Mouse (Mus musculus) left cerebral cortex, postnatal 4 days (tissue): ENCODE measurements around the gene Mia3. TPM values are rescaled to one million over a fixed set of nuclear protein-coding genes. Genes with fewer than 3 reads are reported as not detected.
A peak's percentile ranks its signal among the peaks of the same experiment; 100 is the strongest.
"Not testable (repeated sequence)": the region's sequence is repeated elsewhere in the genome, so short reads cannot be mapped to it uniquely, and the experiment has no call there.

Experiments used
- DNase-seq: peaks from one replicate; pipeline ENCODE4 v3.0.0-alpha.2; 2022
- intact Hi-C: fragments of 180-260 bp; cut with DNase I; formaldehyde crosslinking; loops from one replicate; pipeline ENCODE4 v1.15.1; 2025
- total RNA-seq, 2 experiments: library from RNA; stranded (reverse); gene quantifications; 2 replicates each; pipeline ENCODE4 v1.2.3; 2021

The Mia3 gene
- total RNA-seq, result 100 to 1,000 TPM; 210 to 221 TPM

DNA sequence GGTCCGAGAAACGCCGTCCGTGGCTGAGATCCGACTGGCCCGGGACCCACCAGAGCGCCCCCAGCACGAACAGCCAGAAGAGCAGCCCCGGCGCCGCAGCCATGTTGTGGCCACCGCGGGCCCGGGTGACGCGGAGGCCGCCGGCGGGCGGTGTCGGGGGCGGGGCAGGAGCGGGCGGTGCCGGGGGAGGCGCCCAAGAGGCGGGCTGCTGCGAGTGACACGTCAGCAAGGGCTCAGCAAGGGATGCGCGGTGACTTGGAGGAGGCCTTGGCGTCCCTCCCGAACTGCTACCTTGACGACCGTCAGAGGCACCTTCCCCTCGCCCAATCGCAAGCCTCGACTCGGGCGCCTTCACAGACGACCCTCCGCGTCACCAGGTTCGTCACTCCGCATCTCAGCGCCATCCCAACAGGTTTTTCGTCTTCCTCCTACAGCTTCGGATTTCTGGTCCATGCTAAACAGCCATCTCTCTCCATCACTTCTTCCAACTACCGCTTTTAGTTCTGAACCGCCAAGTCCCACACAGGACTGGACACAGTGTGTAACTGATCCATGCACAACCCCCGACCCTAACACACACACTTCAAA is at the start of gene Mia3:
Gene Mia3, minus strand, starts transcription at position 127 of the 588 bp plus-strand sequence.
- intact Hi-C loops, result no loop called here
- peak; percentile 98 for DNase-seq

DNA sequence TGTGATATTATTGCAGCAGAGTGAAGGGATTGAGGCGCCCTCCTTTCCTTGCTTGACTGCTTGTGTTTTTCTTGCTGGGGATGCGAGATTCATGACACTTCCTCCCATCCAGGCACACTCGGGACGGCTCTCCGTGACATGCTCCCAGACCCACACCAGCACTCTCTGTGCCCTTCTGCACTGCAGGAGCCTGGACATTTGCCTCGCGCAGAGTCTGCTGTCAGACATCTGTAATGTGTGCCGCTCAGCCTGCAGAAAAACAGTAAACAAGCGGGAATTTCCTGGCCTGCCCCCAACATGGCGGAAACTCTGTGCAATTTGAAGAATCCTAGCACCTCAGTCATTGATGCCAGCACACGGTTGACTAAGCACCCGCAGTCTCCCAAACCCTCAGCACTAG is 48.5 kb upstream of the Mia3 start, which contains the start of gene Hhipl2:
Gene Hhipl2, plus strand, starts transcription at position 343 of the 400 bp plus-strand sequence.
- DNase-seq, result no peak
- intact Hi-C loops, result no loop called here

DNA sequence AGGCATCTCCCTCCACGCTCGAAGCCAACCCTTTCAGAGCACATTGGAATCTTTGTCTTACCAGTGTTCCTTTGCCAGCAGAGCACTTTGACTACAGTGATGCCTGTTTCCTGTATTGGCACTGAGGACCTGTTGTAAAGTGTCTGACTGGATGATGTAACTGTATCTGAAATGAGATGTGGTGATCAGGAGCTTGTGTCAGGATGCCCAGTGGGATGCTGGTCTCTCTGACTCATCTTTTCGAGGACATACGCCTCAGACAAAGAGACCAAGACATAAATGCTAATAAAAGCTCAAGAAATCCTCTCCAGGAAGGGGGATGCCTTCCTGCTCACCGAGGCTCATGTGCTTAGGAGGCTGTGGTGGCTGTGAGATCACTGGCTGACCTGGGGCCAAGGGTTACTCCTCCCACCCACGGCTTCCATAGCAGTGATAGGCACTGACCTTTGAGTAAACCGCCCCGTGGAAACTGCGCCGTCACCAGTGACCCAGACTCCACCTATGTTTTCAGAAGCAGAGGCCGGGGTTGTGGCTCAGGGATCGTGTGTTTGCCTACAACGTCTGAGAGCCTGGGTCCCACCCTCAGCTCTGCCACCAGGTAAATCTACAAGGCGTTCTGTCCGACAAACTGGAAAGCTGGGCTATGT is 44.9 kb upstream of the Mia3 start:
- DNase-seq, result no peak
- intact Hi-C loops, result no loop called here

DNA sequence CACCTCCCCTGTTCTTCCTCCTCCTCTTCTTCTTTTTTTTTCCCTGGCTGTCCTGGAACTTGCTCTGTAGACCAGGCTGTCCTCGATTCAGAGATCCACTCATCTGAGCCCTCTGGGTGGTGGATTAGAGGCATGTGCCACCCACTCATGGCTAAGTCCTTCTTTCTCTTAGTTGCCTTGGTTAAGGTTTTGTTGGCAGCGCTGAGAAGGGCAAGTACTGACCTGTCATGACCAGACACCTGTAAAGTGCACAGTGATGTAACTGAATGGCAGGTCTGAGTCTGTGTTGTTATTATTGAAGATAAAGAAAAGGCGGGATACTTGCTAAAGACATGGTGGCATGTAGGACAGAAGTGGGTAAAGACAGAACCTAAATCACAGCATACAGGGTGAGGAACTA is 34.0 kb upstream of the Mia3 start:
- intact Hi-C loops, result no loop called here
- DNase-seq, result no peak

DNA sequence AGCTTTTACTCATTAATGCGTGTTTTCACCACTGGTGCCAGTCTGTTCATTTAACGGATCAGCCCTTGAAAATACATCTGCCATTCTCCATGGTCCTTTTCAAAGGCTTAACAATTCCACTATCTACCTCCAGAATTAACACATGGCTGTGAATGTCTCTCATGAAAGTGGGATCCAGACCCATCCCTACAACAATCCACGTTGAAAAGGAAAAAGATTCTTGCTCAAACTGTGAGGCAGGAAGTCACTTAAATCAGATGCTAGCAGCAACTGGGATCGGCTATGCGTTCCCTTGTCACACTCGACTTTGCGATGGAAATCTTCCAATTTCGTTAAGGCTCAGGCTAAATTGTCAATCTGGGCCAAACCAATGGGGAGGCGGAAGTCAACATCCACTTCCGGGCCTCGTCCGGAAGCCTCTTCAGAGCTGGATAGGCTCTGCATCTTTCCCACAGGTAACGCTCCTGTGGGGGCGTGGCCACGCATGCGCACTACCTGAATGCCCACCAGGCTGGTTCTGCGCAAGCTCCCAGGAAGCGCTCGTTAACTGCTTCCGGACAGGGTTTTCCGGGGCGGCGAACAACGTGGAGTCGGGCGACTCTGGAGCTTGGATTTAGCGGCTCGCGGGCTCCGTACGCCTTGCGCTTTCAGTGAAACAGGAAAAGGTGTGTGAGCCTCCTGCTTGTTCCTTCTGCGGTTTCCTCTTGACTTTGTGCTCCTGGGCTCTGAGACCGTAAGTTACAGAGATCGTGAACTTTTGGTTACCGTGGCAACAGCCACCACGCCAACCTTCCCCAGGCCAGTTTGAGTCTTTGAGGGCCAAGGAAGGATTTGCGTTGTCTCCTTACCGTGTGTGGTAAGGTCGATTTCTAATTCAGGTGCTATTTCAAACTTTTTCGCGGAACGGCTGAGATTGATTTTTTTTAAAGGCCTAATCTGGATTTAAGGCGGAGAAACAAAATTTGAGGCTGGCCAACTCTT is 19.4 kb upstream of the Mia3 start, which contains the start of gene Taf1a:
Gene Taf1a, plus strand, starts transcription at position 556 of the 981 bp plus-strand sequence.
- peak; percentile 95 for DNase-seq
- intact Hi-C loops, result no loop called here

DNA sequence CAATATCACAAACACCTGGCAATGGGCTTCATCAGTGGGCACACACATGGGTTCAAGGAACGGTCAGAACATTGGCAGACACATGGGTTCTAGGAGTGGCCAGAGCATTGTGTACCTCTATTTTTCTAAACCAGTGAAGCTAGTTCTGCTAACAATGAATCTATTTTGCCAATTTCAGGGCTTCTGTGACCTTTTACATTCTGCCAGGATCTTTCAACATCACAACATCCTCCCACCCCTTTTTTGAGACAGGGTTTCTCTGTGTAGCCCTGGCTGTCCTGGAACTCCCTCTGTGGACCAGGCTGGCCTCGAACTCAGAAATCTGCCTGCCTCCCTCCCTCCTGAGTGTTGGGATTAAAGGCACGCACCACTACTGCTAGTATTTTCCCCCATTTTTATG is 18.1 kb upstream of the Mia3 start:
- DNase-seq, intact Hi-C loops: not testable (repeated sequence)

DNA sequence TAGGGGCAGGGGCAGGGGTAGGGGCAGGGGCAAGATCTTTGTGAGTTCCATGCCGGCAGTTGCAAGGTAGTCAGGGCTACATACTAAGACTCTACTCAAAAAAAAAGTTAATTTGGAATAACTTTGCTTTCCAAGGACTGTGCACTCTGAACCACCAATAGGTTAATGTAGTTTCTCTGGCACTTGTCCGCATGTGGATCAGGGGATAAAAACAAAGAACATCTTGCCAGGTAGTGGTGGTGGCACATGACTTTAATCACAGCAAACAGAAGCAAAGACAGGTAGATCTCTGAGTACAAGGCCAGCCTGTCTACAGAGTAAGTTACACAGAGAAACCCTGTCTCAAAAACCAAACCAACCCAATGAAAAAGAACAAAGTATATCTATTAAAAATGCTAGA is 13.3 kb upstream of the Mia3 start:
- no peak for DNase-seq
- intact Hi-C loops, result no loop called here

DNA sequence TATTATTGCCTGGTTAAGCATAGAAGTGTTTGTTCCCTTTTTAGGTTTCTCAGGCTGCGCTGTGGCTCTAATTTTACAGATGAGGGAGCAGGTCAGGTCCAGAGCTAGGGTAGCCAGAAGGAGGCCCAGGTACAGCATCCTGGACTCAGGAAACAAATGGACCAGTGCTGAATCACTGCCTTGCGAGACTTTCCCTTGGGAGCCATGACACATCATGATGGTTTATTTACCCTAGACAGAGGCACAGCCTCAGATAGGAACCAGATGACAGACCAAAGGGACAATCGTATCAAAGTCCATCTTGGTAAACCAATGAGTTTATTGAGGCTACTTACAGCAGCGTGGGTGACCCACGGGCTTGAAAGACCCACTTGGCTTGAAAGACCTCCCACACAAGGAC is 12.5 kb upstream of the Mia3 start:
- no peak for DNase-seq
- intact Hi-C loops, result no loop called here

DNA sequence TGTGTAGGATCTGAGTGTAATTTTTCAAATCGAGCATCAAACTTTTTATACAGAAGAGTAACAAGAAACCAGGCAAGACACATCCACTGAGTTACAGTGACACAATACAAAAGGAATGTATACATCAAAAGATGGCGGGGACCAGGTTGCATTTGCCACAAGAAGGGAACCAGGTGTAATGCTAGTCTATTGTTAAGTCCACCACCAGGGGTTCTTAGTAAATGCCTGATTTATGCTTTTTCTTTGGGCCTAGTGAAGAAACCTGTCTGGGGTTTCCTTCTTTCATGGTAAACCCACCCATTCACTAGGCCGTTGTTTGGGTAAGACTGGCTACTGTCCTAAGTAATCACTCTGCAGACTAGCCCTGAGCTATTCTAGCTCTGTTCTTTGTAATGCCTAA is 10.0 kb upstream of the Mia3 start:
- DNase-seq, intact Hi-C loops: not testable (repeated sequence)

DNA sequence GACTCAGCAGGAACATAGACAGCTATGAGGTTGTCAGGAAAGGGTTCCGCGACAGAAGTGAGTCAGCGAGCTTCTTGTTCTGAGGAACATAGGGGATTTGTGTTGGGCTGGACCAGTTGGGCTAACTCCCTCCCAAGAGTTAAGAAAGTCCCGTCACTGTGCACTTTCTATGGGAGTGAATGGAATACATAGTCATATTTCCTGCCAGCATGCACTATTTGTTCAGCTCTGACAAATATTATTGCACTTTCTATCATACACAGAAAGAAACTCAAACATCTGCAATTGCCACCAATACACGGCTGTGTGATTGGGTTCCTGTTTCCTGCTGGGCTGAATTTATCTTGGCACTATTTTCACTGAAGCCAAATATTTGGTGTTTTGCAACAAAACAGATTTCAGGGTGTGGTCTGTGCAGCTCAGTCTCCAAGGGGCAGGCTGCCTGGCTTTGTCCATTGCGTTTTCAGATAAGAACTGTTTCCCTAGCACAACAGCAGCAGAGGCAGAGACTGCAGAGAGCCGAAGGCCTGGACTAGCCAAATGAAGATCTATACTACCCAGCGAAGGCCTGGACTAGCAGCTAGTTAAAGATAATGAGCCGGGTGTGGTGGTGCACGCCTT is 9.1 kb upstream of the Mia3 start:
- intact Hi-C loops, result no loop called here
- no peak for DNase-seq

DNA sequence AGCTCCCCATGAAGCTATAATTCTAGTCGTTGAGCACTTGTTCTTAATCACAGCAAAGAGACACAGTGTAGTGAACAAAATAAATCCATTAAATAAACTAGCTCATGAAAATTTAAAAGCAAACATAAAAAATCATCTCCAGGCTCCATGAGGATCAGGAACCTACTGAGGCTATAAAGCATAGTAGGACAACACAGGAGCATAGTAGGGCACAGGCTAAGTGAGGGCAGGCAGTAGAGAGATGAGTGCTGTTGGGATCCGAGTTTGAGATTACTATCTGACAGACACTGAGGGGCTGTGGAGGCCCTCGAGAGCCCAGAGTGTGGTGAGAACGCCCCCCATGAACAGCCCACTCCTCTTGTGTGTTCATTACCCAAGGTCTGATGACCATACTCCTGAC is 7.7 kb upstream of the Mia3 start:
- DNase-seq, result no peak
- intact Hi-C loops, result no loop called here

DNA sequence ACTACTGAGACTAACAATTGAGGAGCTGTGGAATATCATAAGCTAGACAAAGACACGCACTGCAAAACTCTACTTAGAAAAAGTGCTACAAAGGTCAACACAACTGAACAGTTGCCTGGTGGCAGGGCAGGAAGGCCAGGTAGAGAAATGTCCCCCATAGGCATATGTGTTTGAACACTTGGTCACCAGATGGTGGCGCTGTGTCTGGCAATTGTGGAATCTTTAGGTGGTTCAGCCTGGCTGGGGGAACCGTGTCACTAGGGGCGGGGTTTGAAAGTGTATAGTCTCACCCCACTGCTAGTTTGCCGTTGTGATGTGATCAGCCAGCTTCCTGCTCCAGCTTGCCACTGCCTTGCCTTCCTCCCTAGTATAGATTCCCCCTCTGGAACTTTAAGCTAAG is 5.4 kb upstream of the Mia3 start:
- intact Hi-C loops, result no loop called here
- DNase-seq, result no peak

DNA sequence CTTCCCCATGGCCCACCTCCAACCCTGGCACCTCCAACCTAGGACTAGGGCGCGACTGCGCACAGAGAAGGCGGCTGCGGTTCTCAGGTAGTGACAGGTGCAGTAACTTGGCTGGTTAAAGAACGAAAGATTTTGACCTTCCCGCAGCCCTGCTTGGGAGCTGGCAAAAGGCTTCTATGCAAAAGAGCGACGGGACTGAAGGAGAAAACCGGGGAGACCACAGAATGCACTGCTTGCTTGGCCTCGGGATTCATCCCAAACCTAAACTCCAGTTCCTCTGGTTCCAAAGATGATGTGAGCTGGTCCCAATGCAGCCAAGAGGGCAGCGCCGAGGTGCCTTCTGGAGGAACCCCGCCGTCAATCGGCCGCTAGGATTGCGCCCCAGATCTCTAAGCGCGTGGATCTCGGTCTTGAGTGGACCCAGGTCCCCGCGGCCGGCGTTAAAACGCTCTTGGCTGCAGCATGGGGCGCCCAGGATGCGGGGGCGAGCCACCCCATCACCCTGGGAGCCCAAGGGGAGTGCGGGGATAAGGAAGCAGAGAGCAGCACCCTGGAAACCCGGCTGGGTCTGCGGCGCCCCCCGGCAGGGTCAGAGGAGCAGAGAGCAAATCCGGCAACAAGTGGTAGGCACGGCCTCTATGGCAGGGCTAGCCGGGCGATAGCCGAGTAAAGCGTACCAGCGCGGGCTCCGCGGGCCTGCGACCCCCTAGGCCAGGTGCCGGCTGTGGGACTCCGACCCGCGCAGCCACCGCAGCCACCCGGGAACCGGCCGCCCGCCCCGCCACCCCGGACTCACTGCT is 552 bp downstream of the Mia3 start:
- no peak for DNase-seq
- intact Hi-C loops, result no loop called here

DNA sequence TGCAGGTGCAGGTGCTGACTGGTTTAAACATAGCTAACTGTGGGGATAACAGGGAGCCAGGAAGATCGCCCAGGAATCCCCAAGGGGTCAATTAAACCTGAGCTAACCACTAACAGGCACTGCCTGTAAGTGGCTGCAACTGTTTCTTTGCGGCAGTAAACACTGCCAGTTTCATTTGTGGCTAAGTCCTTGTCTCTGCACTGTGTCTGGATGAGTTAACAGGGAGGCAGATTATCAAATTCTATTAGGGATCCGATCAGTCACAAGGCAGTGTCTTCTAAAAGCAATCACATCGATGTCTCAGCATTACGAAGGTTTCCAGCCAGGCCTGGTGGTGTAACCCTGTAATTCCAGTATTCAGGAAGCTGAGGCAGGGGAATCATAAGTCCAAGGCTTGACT is 3.0 kb downstream of the Mia3 start:
- intact Hi-C loops, result no loop called here
- no peak for DNase-seq

DNA sequence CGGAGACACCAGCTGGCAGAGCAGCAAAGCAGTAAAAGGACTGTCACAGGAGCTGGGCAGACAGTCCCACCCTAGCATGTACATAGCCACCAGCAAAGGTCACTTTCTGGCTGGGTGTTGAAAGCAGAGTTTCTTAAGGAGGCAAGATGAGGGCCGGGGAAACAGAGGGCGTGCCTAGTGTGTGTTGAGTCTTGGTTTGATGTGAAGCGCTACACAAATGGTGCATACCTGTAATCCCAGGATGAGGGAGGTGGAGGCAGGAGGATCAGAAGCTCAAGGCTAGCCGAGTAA is 5.8 kb downstream of the Mia3 start:
- intact Hi-C loops, result no loop called here
- DNase-seq, result no peak

DNA sequence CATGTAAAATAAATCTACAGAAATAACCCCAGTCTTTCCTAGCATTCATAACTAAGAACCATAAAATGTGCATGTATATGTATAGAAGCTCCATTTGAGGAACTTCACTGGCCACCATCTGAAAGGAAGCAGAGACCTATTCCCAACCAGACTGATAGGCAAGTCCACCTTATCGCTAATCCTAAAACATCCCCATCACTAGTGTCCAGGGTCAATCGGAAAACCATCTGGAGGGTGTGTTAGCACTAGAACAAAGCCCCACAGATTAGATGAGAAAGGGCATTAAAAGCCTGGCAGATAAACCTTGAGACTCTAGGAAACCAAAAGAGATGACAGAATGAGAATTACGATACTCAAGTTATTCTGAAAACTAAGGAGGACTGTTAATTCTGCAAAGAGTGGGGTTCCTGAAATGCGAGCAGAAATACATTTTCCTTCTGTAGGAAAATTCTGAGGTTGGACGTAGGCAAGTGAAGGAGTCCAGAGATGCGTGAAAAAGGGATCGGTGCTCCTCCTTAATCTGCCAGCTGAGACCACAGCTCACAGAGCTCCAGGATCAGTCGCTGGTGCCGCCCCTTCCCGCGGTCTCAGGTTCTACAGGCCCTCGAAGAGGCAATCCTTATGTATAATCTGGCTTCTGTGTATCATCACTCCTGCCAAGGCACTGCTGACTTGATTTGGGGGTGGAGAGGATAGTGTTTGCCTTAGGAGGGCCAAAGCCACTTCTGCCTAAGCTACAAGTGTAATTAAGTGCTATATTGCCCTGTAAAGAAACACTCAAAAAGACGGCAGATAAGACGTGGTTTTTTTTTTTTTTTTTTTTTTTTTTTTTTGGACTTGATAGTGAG is 6.4 kb downstream of the Mia3 start:
- no peak for DNase-seq
- intact Hi-C loops, result no loop called here

DNA sequence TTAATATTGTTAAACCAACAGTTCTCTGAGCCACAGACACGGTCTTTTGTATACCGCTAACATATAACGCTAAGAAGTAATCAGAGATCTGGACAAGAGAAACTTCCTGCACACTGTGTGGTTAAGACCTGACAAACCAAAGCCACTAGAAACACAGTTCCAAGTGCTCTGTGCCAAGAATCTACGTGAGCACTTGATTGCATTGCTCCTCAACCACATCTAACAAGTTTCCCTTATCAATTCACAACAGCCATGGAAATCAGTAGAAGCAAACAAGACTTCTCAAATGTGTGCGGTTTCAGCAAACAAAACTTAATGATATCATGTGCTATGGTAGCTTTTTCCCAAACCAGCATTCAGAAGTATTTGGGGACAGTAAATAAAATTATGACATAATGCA is 7.1 kb downstream of the Mia3 start:
- no peak for DNase-seq
- intact Hi-C loops, result no loop called here

DNA sequence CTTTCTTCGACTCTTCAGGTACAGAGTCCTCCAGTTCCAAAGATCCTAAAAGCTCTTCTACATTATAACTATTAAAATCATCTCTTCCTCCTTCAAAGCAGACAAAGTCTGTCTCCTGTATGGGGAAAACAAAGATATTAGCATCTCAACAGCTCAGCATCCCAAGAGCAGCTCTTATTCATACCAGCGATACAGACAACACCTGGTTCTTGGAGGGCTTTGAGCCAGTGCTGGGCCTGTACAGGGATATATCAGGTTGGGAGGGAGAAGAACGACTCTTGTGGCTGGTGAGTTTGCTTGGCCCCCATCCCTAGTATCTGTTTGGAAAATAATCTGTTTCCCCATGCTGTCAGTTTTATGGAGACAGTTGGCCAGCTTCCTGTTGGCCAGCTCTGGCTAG is 10.5 kb downstream of the Mia3 start:
- no peak for DNase-seq
- intact Hi-C loops, result no loop called here

DNA sequence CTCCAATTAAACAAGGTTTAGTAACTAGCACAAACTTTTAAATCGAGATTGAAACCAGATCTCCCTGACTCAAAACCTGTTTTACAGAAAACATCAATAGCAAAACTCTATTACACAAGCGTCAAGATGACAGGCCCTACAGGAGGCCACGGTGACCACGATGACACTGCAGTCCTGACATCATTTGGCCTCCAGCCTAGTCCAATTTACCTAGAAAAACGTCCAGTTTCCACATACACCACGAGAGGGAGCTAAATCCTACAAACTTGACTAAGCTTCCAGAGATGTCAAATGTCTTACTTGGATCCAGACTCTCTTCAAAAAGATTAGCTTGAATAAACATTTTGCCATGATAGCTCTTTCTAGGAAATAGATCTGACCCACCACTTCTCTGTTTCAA is 19.5 kb downstream of the Mia3 start:
- peak; percentile 55 for DNase-seq
- intact Hi-C loops, result no loop called here

DNA sequence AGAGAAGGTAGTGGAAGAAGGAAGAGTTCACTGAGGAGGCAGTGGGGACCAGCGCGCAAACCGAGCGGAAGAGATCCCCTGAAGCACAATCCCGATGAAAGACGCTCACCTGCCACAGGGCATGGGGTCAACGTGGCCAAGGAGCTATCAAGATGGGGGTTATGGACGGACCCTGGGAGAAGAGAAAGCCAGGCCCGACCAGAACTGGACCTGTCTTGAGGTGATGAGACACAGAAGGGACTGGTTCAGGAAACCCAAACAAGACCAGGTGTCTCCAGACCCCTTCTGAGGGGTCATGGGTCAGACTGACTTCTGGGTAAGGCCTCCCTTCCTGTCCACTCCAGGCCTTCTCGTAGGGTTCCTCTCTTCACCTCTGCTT is 23.5 kb downstream of the Mia3 start:
- DNase-seq, result no peak
- intact Hi-C loops, result no loop called here
